19 mouse cellular contexts compared by ENCODE assay signal in the genomic region with DNA sequence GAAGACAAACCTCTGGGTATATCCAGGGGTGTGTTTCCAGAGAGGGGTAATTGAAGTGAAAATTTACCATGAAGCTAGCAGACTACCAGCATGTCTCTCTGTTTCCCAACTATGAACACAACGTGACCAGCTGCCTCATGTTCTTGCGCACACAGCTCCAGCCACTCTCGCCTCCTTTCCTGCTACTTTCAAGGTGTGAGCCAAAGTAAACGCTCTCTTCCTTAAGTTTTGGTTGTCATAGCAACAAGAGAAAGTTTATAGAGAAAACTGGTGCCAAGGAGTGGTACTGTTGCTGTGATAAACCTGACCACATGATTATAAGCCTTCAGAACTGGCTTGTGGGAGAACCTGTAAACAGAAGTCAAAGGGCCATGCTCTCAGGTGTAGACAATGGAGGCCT.
DNase-seq lines count a peak whose midpoint lies in the region; ATAC-seq and TF ChIP-seq lines count a peak whose summit lies in the region.
"Had no signal": no experiment of that assay in that cellular context is flagged by ENCODE, and none has a peak within 500 bp of the region (broad histone marks: within the 10 kb centered on the region; RNA-seq: fewer than 3 reads in every experiment).

No protein-coding gene starts in this region.

- H3K9me3 ChIP-seq in lung, embryonic 14.5 days (ENCODE audit: low read depth, low read length) = peaks cover 5% of the 10 kb centered on the region; the same call in 1 of the 2 replicates
- H3K9me3 ChIP-seq in limb, embryonic 14.5 days (ENCODE audit: control insufficient read depth, low read length) = peaks cover 27% of the 10 kb centered on the region; the same call in 1 of the 2 replicates
- H3K9me3 ChIP-seq in lung, postnatal 0 days (ENCODE audit: low read length) = peaks cover 12% of the 10 kb centered on the region

- no peak for TF ChIP-seq POLR2A in lung, adult 2 months (IDR thresholded peaks at IDR 0.05; ENCODE audit: borderline replicate concordance, extremely low read depth, low read depth, low read length)
- TF ChIP-seq POLR2A in limb, embryonic 14.5 days (IDR thresholded peaks at IDR 0.05; ENCODE audit: borderline replicate concordance, extremely low read depth, insufficient read depth, insufficient read length) = no peak

- no peak overlapping the region for H3K27ac ChIP-seq in lung, embryonic 14.5 days (ENCODE audit: low read depth)
- no peak overlapping the region for H3K27ac ChIP-seq in limb, embryonic 14.5 days (replicated peaks; ENCODE audit: low read depth, low read length)
- no peak overlapping the region for H3K27ac ChIP-seq in lung, postnatal 0 days (ENCODE audit: low read length)
- H3K27ac ChIP-seq: embryonic facial prominence, embryonic 12.5 days; forebrain, embryonic 12.5 days; gastrocnemius, adult 2 months; hindbrain, embryonic 10.5 days; hindbrain, embryonic 14.5 days had no signal

- H3K36me3 ChIP-seq in lung, embryonic 14.5 days (ENCODE audit: insufficient read depth) = no peaks in the 10 kb centered on the region
- H3K36me3 ChIP-seq in limb, embryonic 14.5 days (ENCODE audit: control insufficient read depth, insufficient read depth, low read length) = no peaks in the 10 kb centered on the region
- no peaks in the 10 kb centered on the region for H3K36me3 ChIP-seq in lung, postnatal 0 days (ENCODE audit: insufficient read depth, low read length)
- H3K36me3 ChIP-seq: embryonic facial prominence, embryonic 12.5 days; forebrain, embryonic 12.5 days; heart, embryonic 12.5 days; hindbrain, embryonic 10.5 days had no signal

- no peak for TF ChIP-seq EP300 in lung, postnatal 0 days (IDR thresholded peaks at IDR 0.05)

- H3K9ac ChIP-seq in lung, embryonic 14.5 days = no peak overlapping the region
- H3K9ac ChIP-seq in limb, embryonic 14.5 days (ENCODE audit: low read depth, low read length, severe bottlenecking) = no peak overlapping the region
- H3K9ac ChIP-seq in lung, postnatal 0 days (replicated peaks; ENCODE audit: low read depth) = no peak overlapping the region
- H3K9ac ChIP-seq: embryonic facial prominence, embryonic 12.5 days; forebrain, embryonic 12.5 days; forebrain, postnatal 0 days; heart, embryonic 12.5 days; hindbrain, embryonic 14.5 days had no signal

- WGBS in lung, embryonic 14.5 days = 39% methylated on average over 4 of the region's 4 CpGs
- WGBS in lung, adult 2 months = 56% methylated on average over 4 of the region's 4 CpGs
- 55% methylated on average over 4 of the region's 4 CpGs for WGBS in limb, embryonic 14.5 days
- 40% methylated on average over 4 of the region's 4 CpGs for WGBS in lung, postnatal 0 days

- no peak overlapping the region for H3K4me2 ChIP-seq in lung, embryonic 14.5 days
- H3K4me2 ChIP-seq in limb, embryonic 14.5 days (replicated peaks; ENCODE audit: low read depth, low read length, severe bottlenecking) = no peak overlapping the region
- H3K4me2 ChIP-seq in lung, postnatal 0 days (replicated peaks; ENCODE audit: low read depth, low read length) = no peak overlapping the region
- H3K4me2 ChIP-seq: embryonic facial prominence, embryonic 12.5 days; forebrain, embryonic 12.5 days; heart, embryonic 12.5 days; hindbrain, embryonic 14.5 days had no signal

- peak; percentile 52; the same call in 1 of the 2 replicates for ATAC-seq in lung, embryonic 14.5 days (ENCODE audit: insufficient read depth)
- ATAC-seq in limb, embryonic 14.5 days (ENCODE audit: low FRiP score, low read depth) = no peak
- ATAC-seq in lung, postnatal 0 days = peak; percentile 78
- ATAC-seq: forebrain, postnatal 0 days had no signal

- no peaks in the 10 kb centered on the region for H3K4me1 ChIP-seq in lung, embryonic 14.5 days (ENCODE audit: insufficient read depth)
- H3K4me1 ChIP-seq in lung, adult 2 months (ENCODE audit: control insufficient read depth, insufficient read depth, low read length) = no peaks in the 10 kb centered on the region
- peaks cover 2% of the 10 kb centered on the region; the same call in 1 of the 2 replicates for H3K4me1 ChIP-seq in limb, embryonic 14.5 days (ENCODE audit: control insufficient read depth, insufficient read depth, low read length)
- H3K4me1 ChIP-seq in lung, postnatal 0 days (ENCODE audit: insufficient read depth, low read depth, low read length) = no peaks in the 10 kb centered on the region
- H3K4me1 ChIP-seq: embryonic facial prominence, embryonic 12.5 days; forebrain, embryonic 12.5 days; heart, embryonic 12.5 days; hindbrain, embryonic 10.5 days had no signal

- no peaks in the 10 kb centered on the region for H3K27me3 ChIP-seq in lung, embryonic 14.5 days (ENCODE audit: insufficient read depth, low read length)
- no peaks in the 10 kb centered on the region for H3K27me3 ChIP-seq in limb, embryonic 14.5 days (ENCODE audit: control insufficient read depth, insufficient read depth, low read length)
- H3K27me3 ChIP-seq in lung, postnatal 0 days (replicated peaks; ENCODE audit: insufficient read depth, low read length) = no peaks in the 10 kb centered on the region
- H3K27me3 ChIP-seq: embryonic facial prominence, embryonic 12.5 days; forebrain, embryonic 12.5 days; heart, embryonic 12.5 days had no signal

- intact Hi-C loops in left cerebral cortex, postnatal 10 days (cut with DNase I) = no loop called here

- DNase-seq in lung, embryonic 14.5 days = peak; percentile 48
- no peak for DNase-seq in lung, adult 2 months
- peak; percentile 8 for DNase-seq in limb, embryonic 14.5 days (ENCODE audit: low spot score)
- DNase-seq in lung, postnatal 0 days (ENCODE audit: low spot score) = peak; percentile 91
- DNase-seq in left cerebral cortex, postnatal 10 days (ENCODE audit: extremely low spot score in 1 of 2, low spot score in 2 of 2) = no peak
- no peak for DNase-seq in layer of hippocampus, adult 9-11 months
- no peak for DNase-seq in frontal cortex, postnatal 10 days (ENCODE audit: low spot score in 2 of 2)
- DNase-seq: adrenal gland, adult 8-10 months; cerebellum, adult 11-12 months; cerebellum, adult 9-10 months; cerebellum, postnatal 25 days; forebrain, postnatal 0 days; gastrocnemius, adult 2 months; gastrocnemius, postnatal 25 days had no signal

- no peak for TF ChIP-seq CTCF in lung, embryonic 14.5 days (IDR thresholded peaks at IDR 0.05; ENCODE audit: low read depth)
- TF ChIP-seq CTCF in lung, adult 2 months (IDR thresholded peaks at IDR 0.05; ENCODE audit: insufficient read depth, low read length) = no peak
- no peak for TF ChIP-seq CTCF in lung, postnatal 0 days (IDR thresholded peaks at IDR 0.05)

- no peak overlapping the region for H3K4me3 ChIP-seq in lung, embryonic 14.5 days (ENCODE audit: low read depth, low read length)
- no peak overlapping the region for H3K4me3 ChIP-seq in lung, adult 2 months (replicated peaks; ENCODE audit: extremely low read depth, low read depth, low read length)
- no peak overlapping the region for H3K4me3 ChIP-seq in limb, embryonic 14.5 days (replicated peaks; ENCODE audit: low read length)
- H3K4me3 ChIP-seq in lung, postnatal 0 days (ENCODE audit: low read depth, low read length) = no peak overlapping the region
- H3K4me3 ChIP-seq: embryonic facial prominence, embryonic 12.5 days; forebrain, embryonic 12.5 days; gastrocnemius, adult 2 months; heart, embryonic 12.5 days; hindbrain, embryonic 10.5 days had no signal

Comparison
In these comparisons a context has a peak if more than half of its experiments do, and no peak if none do; other contexts are left out.
1. DNase-seq: peak in lung, embryonic 14.5 days (single experiment), limb, embryonic 14.5 days (single experiment) and lung, postnatal 0 days (single experiment); none in lung, adult 2 months (single experiment), left cerebral cortex, postnatal 10 days (0 of 2), layer of hippocampus, adult 9-11 months (single experiment) and frontal cortex, postnatal 10 days (0 of 2).